Mouse (Mus musculus) gastrocnemius, postnatal 36 days (tissue): ENCODE results near the gene Klrd1. TPM values are rescaled to one million over a fixed set of nuclear protein-coding genes. Genes with fewer than 3 reads are reported as not detected.

ENCODE experiments used
- total RNA-seq, 2 experiments: library from RNA; stranded (reverse); gene quantifications; 2 replicates each; pipeline ENCODE4 v1.2.3; 2021

Klrd1 gene
- total RNA-seq, 2 experiments from 2014 or later, result not detected

Other genes with a start within 250 kb of the Klrd1 start
- under 1 TPM; 0.20 to 0.22 TPM for gene Clec12a, start 249.1 kb upstream of the Klrd1 start, total RNA-seq
- not detected for gene Clec12b, start 205.9 kb upstream of the Klrd1 start, total RNA-seq
- not detected for gene Clec1b, start 194.5 kb upstream of the Klrd1 start, total RNA-seq
- gene Clec9a, start 182.9 kb upstream of the Klrd1 start, total RNA-seq, result not detected
- 1 to 10 TPM; 2.2 to 2.6 TPM for gene Clec1a, start 139.8 kb upstream of the Klrd1 start, total RNA-seq
- gene Olr1, start 84.6 kb upstream of the Klrd1 start, total RNA-seq, result not detected
- not detected for gene Tmem52b, start 79.2 kb upstream of the Klrd1 start, total RNA-seq
- gene Gabarapl1, start 58.6 kb upstream of the Klrd1 start, total RNA-seq, result 10 to 100 TPM; 38.1 to 59.3 TPM
- not detected for gene Klre1, start 13.9 kb upstream of the Klrd1 start, total RNA-seq
- not detected for gene Klrk1, start 32.1 kb downstream of the Klrd1 start, total RNA-seq
- not detected for gene Klrc3, start 51.6 kb downstream of the Klrd1 start, total RNA-seq
- gene Klrc2, start 68.9 kb downstream of the Klrd1 start, total RNA-seq, result not detected
- gene Klrc1, start 87.2 kb downstream of the Klrd1 start, total RNA-seq, result not detected
- not detected for gene Klri1, start 125.3 kb downstream of the Klrd1 start, total RNA-seq
- gene Klri2, start 148.7 kb downstream of the Klrd1 start, total RNA-seq, result not detected
- not detected for gene Gm156, start 192.5 kb downstream of the Klrd1 start, total RNA-seq